Mouse (Mus musculus): ENCODE measurements around the gene Cacfd1. TPM values are rescaled to one million over a fixed set of nuclear protein-coding genes. Genes with fewer than 3 reads are reported as not detected.

The Cacfd1 gene
- polyA plus RNA-seq, 1 experiment = 31.2 TPM

DNA sequence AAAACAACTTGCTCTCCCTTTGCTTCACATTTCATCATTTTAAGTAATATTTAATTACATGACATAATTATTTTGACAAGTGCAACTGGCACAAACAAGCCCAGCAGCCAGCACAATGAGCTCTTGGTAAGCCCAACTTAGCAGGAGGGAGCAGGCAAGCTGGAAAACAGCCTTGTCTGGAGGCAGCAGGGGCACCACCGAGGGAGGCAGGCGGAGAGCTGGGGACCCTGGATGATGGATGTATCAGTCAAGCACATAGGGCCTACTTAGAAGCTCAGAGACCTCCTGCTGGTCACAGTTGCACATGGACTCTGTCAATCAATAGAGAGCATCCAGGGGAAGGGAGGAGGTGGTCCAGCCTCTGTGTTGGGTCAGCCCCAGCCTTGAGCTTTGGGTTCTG, 58.3 kb downstream of the Cacfd1 start:
- TF ChIP-seq CTCF (IDR thresholded peaks at IDR 0.05; ENCODE audit: extremely low read depth, insufficient read depth, insufficient read length, insufficient replicate concordance) = no peak
- TF ChIP-seq POLR2A (IDR thresholded peaks at IDR 0.05; ENCODE audit: low read depth, low read length) = no peak
- WGBS = 80% methylated on average over 2 of the region's 2 CpGs
- no peak overlapping the region for H3K27ac ChIP-seq (ENCODE audit: insufficient read depth, low read length)
- H3K27me3 ChIP-seq (ENCODE audit: control insufficient read depth, insufficient read depth, low read length) = no peaks in the 10 kb centered on the region
- no peak overlapping the region for H3K4me3 ChIP-seq (ENCODE audit: extremely low read depth, insufficient read depth, insufficient read length)
- no peaks in the 10 kb centered on the region for H3K4me1 ChIP-seq (ENCODE audit: control insufficient read depth, insufficient read depth, insufficient read length)
- H3K36me3 ChIP-seq (ENCODE audit: control insufficient read depth, insufficient read depth, low read length) = no peaks in the 10 kb centered on the region
- no peak for DNase-seq (ENCODE audit: low read depth in 1 of 2, low spot score in 2 of 2)

DNA sequence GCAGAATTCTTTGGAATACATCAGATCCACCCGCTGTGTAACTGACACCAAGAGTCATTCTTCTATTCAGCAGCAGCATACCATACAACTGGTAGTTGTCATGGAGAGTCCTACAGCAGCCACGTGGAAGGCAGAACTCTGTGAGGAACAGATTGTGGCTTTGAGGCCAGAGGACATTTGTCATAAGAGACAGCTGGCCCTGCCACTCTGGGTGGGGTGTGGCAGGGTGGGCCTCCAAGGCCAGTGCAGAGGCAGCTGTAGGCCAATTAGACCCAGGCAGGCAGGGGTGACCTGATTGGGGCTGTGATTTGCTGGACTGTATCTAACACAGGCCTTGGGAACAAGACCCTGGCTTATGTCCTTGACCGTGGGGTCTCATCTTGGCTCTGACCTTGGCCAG, 59.9 kb downstream of the Cacfd1 start:
- H3K4me1 ChIP-seq (ENCODE audit: control insufficient read depth, insufficient read depth, insufficient read length) = no peaks in the 10 kb centered on the region
- H3K4me3 ChIP-seq (ENCODE audit: extremely low read depth, insufficient read depth, insufficient read length) = no peak overlapping the region
- TF ChIP-seq CTCF (IDR thresholded peaks at IDR 0.05; ENCODE audit: extremely low read depth, insufficient read depth, insufficient read length, insufficient replicate concordance) = no peak
- TF ChIP-seq POLR2A (IDR thresholded peaks at IDR 0.05; ENCODE audit: low read depth, low read length) = no peak
- WGBS = 60% methylated on average over 3 of the region's 3 CpGs
- no peak for DNase-seq (ENCODE audit: low read depth in 1 of 2, low spot score in 2 of 2)
- no peak overlapping the region for H3K27ac ChIP-seq (ENCODE audit: insufficient read depth, low read length)
- H3K36me3 ChIP-seq (ENCODE audit: control insufficient read depth, insufficient read depth, low read length) = no peaks in the 10 kb centered on the region
- no peaks in the 10 kb centered on the region for H3K27me3 ChIP-seq (ENCODE audit: control insufficient read depth, insufficient read depth, low read length)

GRCm38 (mm10) chr2:27070247-27070813, 60.6 kb downstream of the Cacfd1 start:
- 59% methylated on average over 2 of the region's 2 CpGs for WGBS
- no peak for TF ChIP-seq POLR2A (IDR thresholded peaks at IDR 0.05; ENCODE audit: low read depth, low read length)

More at GRCm38 (mm10) chr2:27070247-27070813, 60.6 kb downstream of the Cacfd1 start:
- Histone ChIP-seq H3K27me3 (ENCODE audit: control insufficient read depth, insufficient read depth, low read length) (no peaks in the 10 kb centered on the region), H3K36me3 (ENCODE audit: control insufficient read depth, insufficient read depth, low read length) (no peaks in the 10 kb centered on the region), H3K4me3 (ENCODE audit: extremely low read depth, insufficient read depth, insufficient read length) (no peak overlapping the region), H3K27ac (ENCODE audit: insufficient read depth, low read length) (no peak overlapping the region), H3K4me1 (ENCODE audit: control insufficient read depth, insufficient read depth, insufficient read length) (no peaks in the 10 kb centered on the region)
- no peak for DNase-seq (ENCODE audit: low read depth in 1 of 2, low spot score in 2 of 2)

Other genes starting within 250 kb of the Cacfd1 start
- not detected in 2 replicates for gene Abo, start 144.9 kb upstream of the Cacfd1 start, polyA plus RNA-seq (2012; rRNA removed)
- 11.4 and 11.7 TPM in 2 replicates for gene Surf6, start 107.0 kb upstream of the Cacfd1 start, polyA plus RNA-seq (2012; rRNA removed)
- gene Med22, start 99.2 kb upstream of the Cacfd1 start, polyA plus RNA-seq (2012; rRNA removed) = 17.7 and 18.6 TPM in 2 replicates
- 496 and 521 TPM in 2 replicates for gene Rpl7a, start 99.2 kb upstream of the Cacfd1 start, polyA plus RNA-seq (2012; rRNA removed)
- gene Surf2, start 93.6 kb upstream of the Cacfd1 start, polyA plus RNA-seq (2012; rRNA removed) = 19.1 and 19.6 TPM in 2 replicates
- 35.5 and 43.5 TPM in 2 replicates for gene Surf1, start 93.4 kb upstream of the Cacfd1 start, polyA plus RNA-seq (2012; rRNA removed)
- gene Surf4, start 76.0 kb upstream of the Cacfd1 start, polyA plus RNA-seq (2012; rRNA removed) = 141 and 203 TPM in 2 replicates
- gene Stkld1, start 75.9 kb upstream of the Cacfd1 start, polyA plus RNA-seq (2012; rRNA removed) = 0.21 and 0.22 TPM in 2 replicates
- 19.3 and 22.8 TPM in 2 replicates for gene Rexo4, start 45.5 kb upstream of the Cacfd1 start, polyA plus RNA-seq (2012; rRNA removed)
- 1.9 and 2.4 TPM in 2 replicates for gene Adamts13, start 36.5 kb upstream of the Cacfd1 start, polyA plus RNA-seq (2012; rRNA removed)
- gene Slc2a6, start 18.1 kb downstream of the Cacfd1 start, polyA plus RNA-seq (2012; rRNA removed) = 18.9 and 27.5 TPM in 2 replicates
- gene Mymk, start 62.3 kb downstream of the Cacfd1 start, polyA plus RNA-seq (2012; rRNA removed) = 0.47 and 0.67 TPM in 2 replicates
- gene Adamtsl2, start 69.5 kb downstream of the Cacfd1 start, polyA plus RNA-seq (2012; rRNA removed) = 33.6 and 45.1 TPM in 2 replicates
- gene Fam163b, start 132.6 kb downstream of the Cacfd1 start, polyA plus RNA-seq (2012; rRNA removed) = not detected in 2 replicates
- 0.04 TPM in 1 of 2 replicates, not detected in the other for gene Dbh, start 155.3 kb downstream of the Cacfd1 start, polyA plus RNA-seq (2012; rRNA removed)
- 8.8 and 9.4 TPM in 2 replicates for gene Sardh, start 238.4 kb downstream of the Cacfd1 start, polyA plus RNA-seq (2012; rRNA removed)